Mouse (Mus musculus): ENCODE data around the gene Hist1h2ak. TPM values are rescaled to one million over a fixed set of nuclear protein-coding genes. Genes with fewer than 3 reads are reported as not detected.
"Not testable (repeated sequence)": the region's sequence is repeated elsewhere in the genome, so short reads cannot be mapped to it uniquely, and the experiment has no call there.

The Hist1h2ak gene
- polyA plus RNA-seq, 1 experiment from 2014 or later: 12.0 TPM

GRCm38 (mm10) chr13:21781021-21781555 lies 27.5 kb upstream of the Hist1h2ak start:
- DNase-seq (ENCODE audit: low spot score) (no peak), ATAC-seq (replicated peaks; ENCODE audit: insufficient number of reproducible peaks, low FRiP score, low TSS enrichment, low read depth) (no peak)
- Histone ChIP-seq H3K4me1 (ENCODE audit: control insufficient read depth, insufficient read depth, low read length) (no peaks in the 10 kb centered on the region), H3K9me3 (replicated peaks; ENCODE audit: control insufficient read depth, low read length) (no peaks in the 10 kb centered on the region), H3K27ac (replicated peaks; ENCODE audit: low read depth, low read length) (peak overlapping the region; percentile 99), H3K4me3 (ENCODE audit: low read depth, low read length) (0 out of 2 replicates have a peak overlapping the region, but pooled peaks have one; percentile 4), H3K27me3 (ENCODE audit: control insufficient read depth, insufficient read depth, low read length) (no peaks in the 10 kb centered on the region), H3K4me2 (ENCODE audit: low read depth, low read length) (peak overlapping the region; percentile 88; the same call in 1 of the 2 replicates), H3K9ac (replicated peaks; ENCODE audit: low read length) (peak overlapping the region; percentile 96), H3K36me3 (replicated peaks; ENCODE audit: control insufficient read depth, insufficient read depth, low read depth, low read length) (no peaks in the 10 kb centered on the region)
- WGBS: 44% methylated on average over 6 of the region's 6 CpGs

DNA sequence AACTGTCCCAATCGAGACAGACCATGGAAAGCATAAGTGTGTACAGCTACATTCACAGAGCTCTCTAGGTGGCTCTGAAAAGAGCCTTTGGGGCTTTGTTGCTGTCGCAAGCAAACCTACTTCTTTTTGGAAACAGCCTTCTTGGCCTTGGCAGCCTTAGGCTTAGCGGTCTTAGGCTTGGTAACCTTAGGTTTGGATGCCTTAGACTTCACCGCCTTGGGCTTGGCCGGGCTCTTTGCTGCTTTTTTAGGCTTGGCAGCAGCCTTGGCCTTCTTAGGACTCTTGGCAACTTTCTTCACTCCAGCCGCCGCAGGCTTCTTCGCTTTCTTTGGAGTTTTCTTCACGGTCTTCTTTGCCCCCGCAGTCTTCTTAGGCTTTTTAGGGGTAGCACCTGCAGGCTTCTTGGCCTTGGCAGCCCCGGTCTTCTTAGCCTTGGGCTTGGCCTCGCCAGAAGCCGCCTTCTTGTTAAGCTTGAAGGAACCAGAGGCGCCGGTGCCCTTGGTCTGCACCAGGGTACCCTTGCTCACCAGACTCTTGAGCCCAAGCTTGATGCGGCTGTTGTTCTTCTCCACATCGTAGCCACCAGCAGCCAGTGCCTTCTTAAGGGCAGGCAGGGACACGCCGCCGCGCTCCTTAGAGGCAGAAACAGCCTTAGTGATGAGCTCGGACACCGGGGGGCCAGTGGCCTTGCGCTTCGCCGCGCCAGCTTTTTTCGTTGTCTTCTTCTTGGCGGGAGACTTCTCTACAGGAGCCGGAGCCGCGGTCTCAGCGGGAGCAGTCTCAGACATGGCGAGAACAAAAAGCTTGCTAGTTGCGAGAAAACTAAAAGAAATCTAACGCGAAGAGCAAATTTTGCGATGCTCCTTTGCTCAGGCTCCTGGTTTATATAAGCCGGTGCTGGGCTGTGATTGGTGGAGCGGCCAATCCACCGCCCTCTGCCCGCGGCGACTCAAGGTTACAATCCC lies 26.4 kb upstream of the Hist1h2ak start, which contains the start of gene Hist1h1b:
Hist1h1b (minus strand) TSS at position 859 of the 965 bp plus-strand sequence.
- DNase-seq (ENCODE audit: low spot score): peak; percentile 93
- H3K27ac ChIP-seq (replicated peaks; ENCODE audit: low read depth, low read length): peak within 1 kb of the TSS; percentile 99

GRCm38 (mm10) chr13:21778814-21779766 lies 25.5 kb upstream of the Hist1h2ak start:
- ATAC-seq (replicated peaks; ENCODE audit: insufficient number of reproducible peaks, low FRiP score, low TSS enrichment, low read depth): peak; percentile 84
- DNase-seq (ENCODE audit: low spot score): peak; percentile 94
- Histone ChIP-seq H3K36me3 (replicated peaks; ENCODE audit: control insufficient read depth, insufficient read depth, low read depth, low read length) (no peaks in the 10 kb centered on the region), H3K27ac (replicated peaks; ENCODE audit: low read depth, low read length) (peak overlapping the region; percentile 99), H3K4me3 (ENCODE audit: low read depth, low read length) (peak overlapping the region; percentile 70), H3K4me2 (ENCODE audit: low read depth, low read length) (peak overlapping the region; percentile 88), H3K4me1 (ENCODE audit: control insufficient read depth, insufficient read depth, low read length) (no peaks in the 10 kb centered on the region), H3K9me3 (replicated peaks; ENCODE audit: control insufficient read depth, low read length) (no peaks in the 10 kb centered on the region), H3K27me3 (ENCODE audit: control insufficient read depth, insufficient read depth, low read length) (no peaks in the 10 kb centered on the region), H3K9ac (replicated peaks; ENCODE audit: low read length) (peak overlapping the region; percentile 96)
- 6% methylated on average over 33 of the region's 33 CpGs for WGBS

More for the DNA sequence above, 26.4 kb upstream of the Hist1h2ak start, which contains the start of gene Hist1h1b:
- WGBS: under 1% methylated on average over 44 of the region's 44 CpGs
- H3K4me3 ChIP-seq (ENCODE audit: low read depth, low read length): peak within 1 kb of the TSS; percentile 70
- H3K4me2 ChIP-seq (ENCODE audit: low read depth, low read length): peak within 1 kb of the TSS; percentile 88
- no peaks in the 10 kb centered on the region for H3K9me3 ChIP-seq (replicated peaks; ENCODE audit: control insufficient read depth, low read length)
- no peaks in the 10 kb centered on the region for H3K36me3 ChIP-seq (replicated peaks; ENCODE audit: control insufficient read depth, insufficient read depth, low read depth, low read length)
- H3K4me1 ChIP-seq (ENCODE audit: control insufficient read depth, insufficient read depth, low read length): no peaks in the 10 kb centered on the region
- peak; percentile 44 for ATAC-seq (replicated peaks; ENCODE audit: insufficient number of reproducible peaks, low FRiP score, low TSS enrichment, low read depth)
- H3K9ac ChIP-seq (replicated peaks; ENCODE audit: low read length): peak within 1 kb of the TSS; percentile 96
- H3K27me3 ChIP-seq (ENCODE audit: control insufficient read depth, insufficient read depth, low read length): no peaks in the 10 kb centered on the region

DNA sequence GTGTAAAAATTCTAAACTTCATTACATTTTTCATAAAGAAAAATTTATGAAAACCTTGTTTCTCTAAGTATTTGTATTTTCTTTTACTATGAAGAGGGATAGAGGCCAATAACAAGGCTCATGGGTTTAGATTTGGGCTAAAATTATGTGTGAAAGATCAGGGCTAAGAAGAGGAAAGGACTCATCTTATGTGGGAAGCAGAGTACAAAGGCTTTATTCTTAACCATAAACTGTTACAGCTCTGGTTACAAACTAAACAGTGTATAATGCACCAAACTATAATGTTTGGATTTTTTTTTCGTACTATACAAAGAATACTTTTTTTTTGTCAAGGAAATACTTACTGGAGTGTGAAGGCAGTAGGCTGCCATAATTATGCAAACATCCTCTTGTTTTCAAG lies 2.1 kb upstream of the Hist1h2ak start:
- no peak overlapping the region for H3K4me3 ChIP-seq (ENCODE audit: low read depth, low read length)
- 62% methylated on average over 1 of the region's 1 CpGs for WGBS
- no peak for ATAC-seq (replicated peaks; ENCODE audit: insufficient number of reproducible peaks, low FRiP score, low TSS enrichment, low read depth)

GRCm38 (mm10) chr13:21754294-21755001 lies 821 bp upstream of the Hist1h2ak start:
- peak overlapping the region; percentile 37 for H3K4me2 ChIP-seq (ENCODE audit: low read depth, low read length)
- H3K27me3 ChIP-seq (ENCODE audit: control insufficient read depth, insufficient read depth, low read length); H3K36me3 ChIP-seq (replicated peaks; ENCODE audit: control insufficient read depth, insufficient read depth, low read depth, low read length); ATAC-seq (replicated peaks; ENCODE audit: insufficient number of reproducible peaks, low FRiP score, low TSS enrichment, low read depth); H3K4me1 ChIP-seq (ENCODE audit: control insufficient read depth, insufficient read depth, low read length); H3K9me3 ChIP-seq (replicated peaks; ENCODE audit: control insufficient read depth, low read length): not testable (repeated sequence)
- under 1% methylated on average over 10 of the region's 26 CpGs for WGBS
- H3K4me3 ChIP-seq (ENCODE audit: low read depth, low read length): peak overlapping the region; percentile 40
- DNase-seq (ENCODE audit: low spot score): peak; percentile 69
- peak overlapping the region; percentile 81 for H3K27ac ChIP-seq (replicated peaks; ENCODE audit: low read depth, low read length)
- H3K9ac ChIP-seq (replicated peaks; ENCODE audit: low read length): peak overlapping the region; percentile 53

More for the DNA sequence above, 2.1 kb upstream of the Hist1h2ak start:
- Histone ChIP-seq H3K27ac (replicated peaks; ENCODE audit: low read depth, low read length) (no peak overlapping the region), H3K9me3 (replicated peaks; ENCODE audit: control insufficient read depth, low read length) (no peaks in the 10 kb centered on the region), H3K4me1 (ENCODE audit: control insufficient read depth, insufficient read depth, low read length) (no peaks in the 10 kb centered on the region), H3K27me3 (ENCODE audit: control insufficient read depth, insufficient read depth, low read length) (no peaks in the 10 kb centered on the region), H3K9ac (replicated peaks; ENCODE audit: low read length) (no peak overlapping the region), H3K36me3 (replicated peaks; ENCODE audit: control insufficient read depth, insufficient read depth, low read depth, low read length) (no peaks in the 10 kb centered on the region), H3K4me2 (ENCODE audit: low read depth, low read length) (no peak overlapping the region)
- no peak for DNase-seq (ENCODE audit: low spot score)

GRCm38 (mm10) chr13:21753051-21753523 lies 540 bp downstream of the Hist1h2ak start:
- peak overlapping the region; percentile 40 for H3K4me3 ChIP-seq (ENCODE audit: low read depth, low read length)
- H3K27me3 ChIP-seq (ENCODE audit: control insufficient read depth, insufficient read depth, low read length): no peaks in the 10 kb centered on the region
- WGBS: 4% methylated on average over 9 of the region's 10 CpGs
- peak overlapping the region; percentile 70 for H3K9ac ChIP-seq (replicated peaks; ENCODE audit: low read length)
- H3K36me3 ChIP-seq (replicated peaks; ENCODE audit: control insufficient read depth, insufficient read depth, low read depth, low read length): no peaks in the 10 kb centered on the region
- peak overlapping the region; percentile 89 for H3K27ac ChIP-seq (replicated peaks; ENCODE audit: low read depth, low read length)
- ATAC-seq (replicated peaks; ENCODE audit: insufficient number of reproducible peaks, low FRiP score, low TSS enrichment, low read depth) (no peak), DNase-seq (ENCODE audit: low spot score) (peak; percentile 59)
- H3K4me2 ChIP-seq (ENCODE audit: low read depth, low read length): peak overlapping the region; percentile 64
- H3K9me3 ChIP-seq (replicated peaks; ENCODE audit: control insufficient read depth, low read length): no peaks in the 10 kb centered on the region
- no peaks in the 10 kb centered on the region for H3K4me1 ChIP-seq (ENCODE audit: control insufficient read depth, insufficient read depth, low read length)

DNA sequence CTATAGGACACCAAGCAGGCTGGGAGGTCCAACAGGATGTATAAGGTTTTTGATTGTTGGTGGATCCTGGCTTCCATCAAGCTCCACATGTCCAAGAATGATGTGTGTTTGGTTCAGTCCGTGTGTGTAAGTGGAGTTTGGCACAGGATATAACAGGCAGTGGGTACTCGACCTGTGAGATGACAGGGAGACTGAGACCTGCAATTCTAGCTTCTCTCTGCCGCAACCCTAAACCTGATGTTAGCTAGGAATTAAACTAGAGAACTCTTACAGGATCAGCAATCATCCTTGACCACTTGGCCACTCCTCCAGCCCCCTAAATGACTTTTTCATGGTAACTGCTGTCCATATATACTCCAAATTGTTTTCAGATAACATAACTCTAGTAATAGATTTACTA lies 1.3 kb downstream of the Hist1h2ak start:
- 47% methylated on average over 3 of the region's 3 CpGs for WGBS
- Histone ChIP-seq H3K4me1 (ENCODE audit: control insufficient read depth, insufficient read depth, low read length) (no peaks in the 10 kb centered on the region), H3K9ac (replicated peaks; ENCODE audit: low read length) (no peak overlapping the region; the same call in 1 of the 2 replicates)

More for the DNA sequence above, 1.3 kb downstream of the Hist1h2ak start:
- ATAC-seq (replicated peaks; ENCODE audit: insufficient number of reproducible peaks, low FRiP score, low TSS enrichment, low read depth) (no peak), DNase-seq (ENCODE audit: low spot score) (peak; percentile 42)
- Histone ChIP-seq H3K9me3 (replicated peaks; ENCODE audit: control insufficient read depth, low read length) (no peaks in the 10 kb centered on the region), H3K27ac (replicated peaks; ENCODE audit: low read depth, low read length) (peak overlapping the region; percentile 89), H3K4me3 (ENCODE audit: low read depth, low read length) (no peak overlapping the region), H3K27me3 (ENCODE audit: control insufficient read depth, insufficient read depth, low read length) (no peaks in the 10 kb centered on the region), H3K36me3 (replicated peaks; ENCODE audit: control insufficient read depth, insufficient read depth, low read depth, low read length) (no peaks in the 10 kb centered on the region), H3K4me2 (ENCODE audit: low read depth, low read length) (no peak overlapping the region; the same call in 1 of the 2 replicates)

Measured in embryonic facial prominence, embryonic 11.5 days (tissue).